Mouse (Mus musculus) small intestine, adult 2 months (tissue): ENCODE measurements around the gene Dnajb11. TPM values are rescaled to one million over a fixed set of nuclear protein-coding genes. Genes with fewer than 3 reads are reported as not detected.

Experiments used
- H3K27ac ChIP-seq: fragments of 200-500 bp; 2 replicates; pipeline ENCODE4 v1.5.1; 2012; ENCODE audit warnings: low read depth, low read length, control low read depth, inconsistent platforms; ENCODE audit not compliant: insufficient read depth
- H3K27me3 ChIP-seq: fragments of 200-500 bp; 2 replicates; pipeline ENCODE4 v1.6.1; 2012; ENCODE audit warnings: mild to moderate bottlenecking, moderate library complexity, low read length, inconsistent platforms; ENCODE audit not compliant: control insufficient read depth, insufficient read depth
- H3K36me3 ChIP-seq: fragments of 200-500 bp; 2 replicates; pipeline ENCODE4 v1.6.1; 2012; ENCODE audit warnings: mild to moderate bottlenecking, low read length, control low read depth, inconsistent platforms; ENCODE audit not compliant: control insufficient read depth, insufficient read depth
- H3K4me1 ChIP-seq: fragments of 200-500 bp; 2 replicates; pipeline ENCODE4 v1.6.1; 2012; ENCODE audit warnings: low read length, inconsistent platforms, mixed read lengths; ENCODE audit not compliant: control insufficient read depth, insufficient read depth, insufficient read length
- H3K4me3 ChIP-seq: fragments of 200-500 bp; 2 replicates; pipeline ENCODE4 v1.5.1; 2012; ENCODE audit warnings: low read depth, mild to moderate bottlenecking, control low read depth, inconsistent platforms, low read length, moderate library complexity
- CTCF ChIP-seq: fragments of 200-500 bp; IDR thresholded peaks from 2 replicates; pipeline ENCODE4 v1.5.1; 2012; ENCODE audit warnings: low read depth, mild to moderate bottlenecking, control low read depth, inconsistent platforms, low read length, moderate library complexity, mixed read lengths; ENCODE audit not compliant: insufficient replicate concordance, insufficient read length; ENCODE audit errors: extremely low read depth
- POLR2A ChIP-seq: fragments of 200-500 bp; IDR thresholded peaks from 2 replicates; pipeline ENCODE4 v1.6.1; 2012; ENCODE audit warnings: low read depth, mild to moderate bottlenecking, control low read depth, inconsistent platforms, low read length, moderate library complexity
- WGBS: fragments of 180-500 bp; shearing (Covaris S2); methylation state at CpG from one replicate; pipeline ENCODE4 v1.1.7; 2018; 5-methylcytosine and 5-hydroxymethylcytosine counted together
- polyA plus RNA-seq: library from polyadenylated mRNA; depleted of rRNA; stranded (reverse); fragments of >200 nt; gene quantifications from 2 replicates; pipeline ENCODE4 v1.2.3, GENCODE M21; 2012

Gene Dnajb11
- polyA plus RNA-seq, 1 experiment: 19.6 TPM

GRCm38 (mm10) chr16:22891733-22892154 is 34.1 kb downstream of the Dnajb11 start:
- TF ChIP-seq POLR2A: no peak
- no peak for TF ChIP-seq CTCF
- Histone ChIP-seq H3K4me1 (no peaks in the 10 kb centered on the region), H3K27me3 (no peaks in the 10 kb centered on the region), H3K36me3 (no peaks in the 10 kb centered on the region), H3K4me3 (no peak overlapping the region), H3K27ac (no peak overlapping the region)
- 75% methylated on average over 8 of the region's 8 CpGs for WGBS

GRCm38 (mm10) chr16:22894095-22894494 is 36.5 kb downstream of the Dnajb11 start:
- Histone ChIP-seq H3K4me1 (no peaks in the 10 kb centered on the region), H3K36me3 (no peaks in the 10 kb centered on the region), H3K27me3 (no peaks in the 10 kb centered on the region), H3K4me3 (no peak overlapping the region), H3K27ac (no peak overlapping the region)
- WGBS: 73% methylated on average over 8 of the region's 8 CpGs
- TF ChIP-seq POLR2A (no peak), CTCF (no peak)

GRCm38 (mm10) chr16:22896618-22897017 is 39.0 kb downstream of the Dnajb11 start:
- Histone ChIP-seq H3K4me1 (no peaks in the 10 kb centered on the region), H3K27ac (no peak overlapping the region), H3K4me3 (no peak overlapping the region), H3K27me3 (no peaks in the 10 kb centered on the region), H3K36me3 (no peaks in the 10 kb centered on the region)
- no peak for TF ChIP-seq POLR2A
- TF ChIP-seq CTCF: no peak
- 24% methylated on average over 2 of the region's 2 CpGs for WGBS

GRCm38 (mm10) chr16:22899346-22899745 is 41.7 kb downstream of the Dnajb11 start:
- 50% methylated on average over 5 of the region's 5 CpGs for WGBS
- H3K36me3 ChIP-seq: no peaks in the 10 kb centered on the region

GRCm38 (mm10) chr16:22899866-22900570 is 42.4 kb downstream of the Dnajb11 start:
- WGBS: 54% methylated on average over 10 of the region's 10 CpGs
- H3K4me3 ChIP-seq: no peak overlapping the region
- no peaks in the 10 kb centered on the region for H3K4me1 ChIP-seq
- H3K36me3 ChIP-seq: no peaks in the 10 kb centered on the region
- H3K27me3 ChIP-seq: no peaks in the 10 kb centered on the region
- no peak for TF ChIP-seq POLR2A
- no peak for TF ChIP-seq CTCF
- no peak overlapping the region for H3K27ac ChIP-seq

More at GRCm38 (mm10) chr16:22899346-22899745, 41.7 kb downstream of the Dnajb11 start:
- H3K4me1 ChIP-seq: no peaks in the 10 kb centered on the region
- no peak overlapping the region for H3K27ac ChIP-seq
- TF ChIP-seq POLR2A: no peak
- no peak for TF ChIP-seq CTCF
- H3K4me3 ChIP-seq: no peak overlapping the region
- no peaks in the 10 kb centered on the region for H3K27me3 ChIP-seq

- H3K4me1 ChIP-seq: no peaks in the 10 kb centered on the region
- H3K36me3 ChIP-seq: no peaks in the 10 kb centered on the region
- no peak overlapping the region for H3K4me3 ChIP-seq
- H3K27ac ChIP-seq: no peak overlapping the region
- TF ChIP-seq POLR2A (no peak), CTCF (no peak)
- WGBS: 53% methylated on average over 3 of the region's 3 CpGs
- H3K27me3 ChIP-seq: no peaks in the 10 kb centered on the region
Measured at GRCm38 (mm10) chr16:22901326-22901725, 43.7 kb downstream of the Dnajb11 start.

- WGBS: 83% methylated on average over 6 of the region's 6 CpGs
- Histone ChIP-seq H3K4me3 (no peak overlapping the region), H3K27ac (no peak overlapping the region), H3K36me3 (no peaks in the 10 kb centered on the region), H3K27me3 (no peaks in the 10 kb centered on the region), H3K4me1 (no peaks in the 10 kb centered on the region)
- TF ChIP-seq POLR2A: no peak
- TF ChIP-seq CTCF: no peak
Measured at GRCm38 (mm10) chr16:22909290-22909689, 51.6 kb downstream of the Dnajb11 start.
